Mouse (Mus musculus) kidney, adult 18-20 months (tissue): Measurements from ENCODE around the gene Fermt1.

Source experiments
- DNase-seq: peaks from one replicate; pipeline ENCODE4 v3.0.0; 2021

Fermt1 gene

DNA sequence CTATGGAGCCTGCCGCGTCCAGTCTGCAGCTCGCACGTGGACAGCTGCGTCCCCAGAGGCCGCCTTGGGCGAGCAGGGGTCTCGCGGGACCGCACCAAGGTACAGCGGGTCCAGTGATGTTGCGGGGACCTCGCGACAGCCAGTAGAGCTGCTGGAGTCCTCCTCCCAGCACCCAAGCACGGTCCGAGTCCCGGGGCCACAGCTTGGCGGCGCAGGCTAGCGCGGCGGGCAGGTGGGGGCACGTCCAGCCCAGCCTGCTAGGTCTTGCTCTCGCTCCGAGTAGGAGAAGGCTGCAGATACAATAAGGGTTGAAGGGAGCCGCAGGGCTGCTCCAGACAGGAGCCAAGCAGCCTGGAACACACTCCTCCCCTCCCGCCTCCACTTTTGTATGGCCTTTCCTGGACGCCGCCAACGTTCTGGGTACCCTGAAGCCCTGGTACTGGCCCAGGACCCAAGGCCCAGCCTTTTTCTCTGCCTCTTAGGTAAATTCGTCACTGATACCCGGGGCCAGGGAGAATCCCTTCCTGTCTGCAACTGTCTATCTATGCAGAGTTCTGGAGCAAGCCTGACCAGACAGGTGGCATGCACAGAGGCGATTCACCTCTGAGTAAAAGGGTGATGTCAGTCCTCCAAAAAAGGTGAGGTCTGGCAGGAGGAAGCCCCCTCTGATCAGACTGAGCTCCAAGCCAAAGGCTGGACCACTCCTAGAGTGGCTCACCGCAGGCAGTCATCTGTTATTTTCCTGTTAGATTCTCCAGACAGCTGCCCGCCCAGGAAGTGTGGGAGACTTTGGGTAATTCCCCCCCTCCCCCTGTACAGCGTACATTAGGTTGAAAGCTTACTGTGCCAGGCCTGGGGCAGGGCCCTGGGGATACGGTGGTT lies at the start of gene Fermt1:
TSS of gene Fermt1 (minus strand) at position 581 of the 882 bp plus-strand sequence.
- peak; percentile 75 for DNase-seq

DNA sequence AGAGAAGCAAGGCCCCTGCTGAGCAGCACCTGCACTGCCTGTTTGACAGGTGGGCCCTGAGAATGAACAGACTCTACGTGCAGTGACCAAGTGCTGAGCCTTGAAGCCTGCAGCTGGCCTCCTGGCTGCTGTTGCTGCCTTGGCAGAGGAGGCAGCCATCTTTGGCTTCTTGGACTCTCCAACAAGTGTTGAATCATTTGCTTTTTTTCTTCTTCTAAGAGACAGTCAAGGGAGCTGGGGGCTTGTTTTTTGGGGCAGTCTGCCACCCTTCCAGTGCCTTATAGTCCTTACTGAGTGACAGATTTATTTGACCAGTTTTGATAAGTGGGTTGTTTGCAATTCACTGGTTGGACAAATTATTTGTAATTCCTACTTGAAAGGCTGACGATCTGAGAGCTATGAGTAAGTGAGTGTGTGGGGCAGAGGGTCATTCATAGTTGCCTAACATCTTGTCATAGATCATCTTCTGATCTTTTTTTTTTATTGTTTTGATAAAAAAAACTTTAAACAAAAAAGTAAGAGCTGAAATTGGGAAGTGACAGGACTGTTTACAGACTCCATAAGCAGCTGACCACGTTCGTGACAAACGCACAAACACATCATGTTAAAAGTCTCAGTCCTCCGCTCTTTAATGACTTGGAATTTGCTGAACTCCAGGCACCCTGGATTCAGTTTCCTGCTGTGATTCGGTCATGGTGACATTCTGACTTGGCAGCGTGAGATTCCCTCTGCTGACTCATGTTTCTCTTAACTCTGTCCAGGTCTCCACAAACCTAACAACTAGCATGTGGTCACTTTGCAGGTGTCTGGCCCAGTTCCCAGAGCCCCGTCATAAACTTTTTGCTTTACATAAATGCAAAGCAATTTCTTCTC lies 47.2 kb upstream of the Fermt1 start:
- no peak for DNase-seq

DNA sequence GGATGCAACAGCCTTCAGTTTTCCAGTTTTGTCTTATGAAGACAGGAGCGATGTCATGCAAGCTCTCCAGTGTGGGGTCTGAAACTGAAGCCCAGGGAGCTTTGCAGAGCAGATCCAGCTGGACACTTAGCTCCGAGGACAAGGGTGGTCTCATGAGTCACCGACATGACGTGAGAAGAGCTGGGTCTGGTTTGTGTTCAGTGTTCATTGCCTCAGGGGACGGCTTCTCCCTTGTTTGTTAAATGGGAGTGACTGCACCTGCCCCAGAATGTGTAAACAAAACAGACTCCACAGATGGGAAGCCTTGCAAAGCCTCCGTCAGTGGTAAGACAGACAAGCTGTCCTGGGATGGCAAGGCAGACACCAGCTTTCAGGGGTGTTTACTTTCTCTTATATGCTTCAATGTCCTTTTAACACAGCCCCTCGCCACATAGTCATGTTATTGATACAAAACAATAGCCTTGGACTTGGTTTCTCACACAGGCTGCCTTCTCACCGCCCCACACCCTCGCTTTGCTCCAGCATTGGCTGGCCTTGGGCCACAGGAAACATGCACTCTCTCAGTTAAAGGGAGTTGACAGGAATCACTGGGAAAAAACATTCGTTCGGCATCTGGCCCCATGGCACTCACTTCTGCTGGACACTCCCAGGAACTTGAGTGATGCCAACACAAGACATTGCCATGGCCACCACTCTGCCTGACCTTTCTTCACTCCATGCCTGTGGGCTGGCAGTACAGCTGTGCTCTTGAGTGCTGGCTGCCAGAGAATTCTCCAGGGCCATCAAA lies 44.3 kb upstream of the Fermt1 start:
- DNase-seq: no peak

DNA sequence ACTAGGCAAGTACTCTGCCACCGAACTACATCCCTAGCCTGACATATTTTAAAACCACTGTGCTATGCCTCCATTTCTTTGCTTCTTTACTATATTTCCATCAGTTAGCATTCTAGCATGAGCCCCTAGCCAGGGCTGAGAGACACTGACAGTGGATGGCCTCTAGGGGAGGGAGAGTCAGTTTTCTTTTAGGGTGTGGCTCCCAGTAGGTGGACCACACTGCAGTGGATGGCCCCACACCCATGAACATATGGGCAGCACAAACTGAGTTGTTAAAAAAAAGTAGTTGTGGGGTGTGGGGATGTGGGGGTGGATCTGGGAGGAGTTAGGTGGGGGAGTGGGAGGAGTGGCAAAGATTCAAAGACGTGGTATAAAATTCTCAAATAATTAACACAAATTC lies 27.6 kb upstream of the Fermt1 start:
- DNase-seq: no peak

DNA sequence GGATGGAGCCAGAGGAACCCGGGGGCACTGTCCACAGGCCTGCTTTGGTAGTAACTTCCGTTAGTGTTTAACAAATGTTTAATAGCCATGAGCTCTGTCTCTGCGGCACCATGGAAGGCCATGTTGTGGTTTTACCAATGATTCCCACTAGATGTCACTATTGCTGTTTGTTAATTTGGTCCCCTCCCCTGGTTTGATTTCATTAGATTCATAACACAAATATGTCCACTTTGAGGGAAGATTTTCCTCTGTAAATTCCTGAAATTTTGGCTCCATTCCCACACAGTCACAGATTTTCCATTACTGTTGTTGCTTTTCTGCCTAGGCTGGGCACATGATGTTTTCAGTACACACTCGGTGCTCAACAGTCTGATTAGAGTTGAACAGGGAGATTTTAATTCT lies 25.1 kb upstream of the Fermt1 start:
- no peak for DNase-seq

DNA sequence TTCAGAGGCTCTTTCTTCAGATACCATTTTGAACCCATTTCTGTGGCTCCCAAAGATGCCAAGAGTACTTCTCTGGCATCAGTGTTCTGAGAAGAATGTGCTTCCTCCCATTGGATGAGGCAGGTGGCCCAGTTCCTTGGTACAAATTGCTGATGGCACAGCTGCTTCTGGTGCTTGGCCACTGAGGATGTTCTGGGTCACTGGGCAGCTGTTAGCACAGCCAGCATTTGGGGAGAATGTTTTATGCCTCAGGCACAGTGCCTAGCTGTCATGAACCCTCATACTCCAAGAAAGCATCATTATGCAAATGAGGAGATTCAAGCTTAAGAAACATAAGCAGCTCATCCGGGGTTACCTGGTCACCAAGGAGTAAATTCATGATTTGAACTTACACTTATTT lies 12.1 kb upstream of the Fermt1 start:
- DNase-seq: peak; percentile 29

DNA sequence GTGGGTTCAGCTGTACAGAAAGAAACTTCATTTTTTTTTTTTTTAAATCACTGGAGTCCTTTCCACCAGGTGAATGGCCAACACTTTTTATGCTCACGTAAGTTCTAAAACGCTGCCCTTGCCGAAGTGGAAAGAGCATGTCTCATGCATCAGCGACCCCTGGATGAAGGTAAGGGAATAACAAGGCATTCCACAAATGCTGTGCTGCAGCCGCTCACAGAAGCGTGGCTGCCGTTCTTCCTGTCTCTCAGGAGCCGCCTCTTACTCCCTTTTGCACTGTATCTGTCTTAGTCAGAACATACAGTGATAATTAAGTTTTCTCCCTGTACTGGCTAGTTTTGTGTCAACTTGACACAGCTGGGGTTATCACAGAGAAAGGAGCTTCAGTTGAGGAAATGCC lies 6.5 kb upstream of the Fermt1 start:
- DNase-seq: peak; percentile 48

DNA sequence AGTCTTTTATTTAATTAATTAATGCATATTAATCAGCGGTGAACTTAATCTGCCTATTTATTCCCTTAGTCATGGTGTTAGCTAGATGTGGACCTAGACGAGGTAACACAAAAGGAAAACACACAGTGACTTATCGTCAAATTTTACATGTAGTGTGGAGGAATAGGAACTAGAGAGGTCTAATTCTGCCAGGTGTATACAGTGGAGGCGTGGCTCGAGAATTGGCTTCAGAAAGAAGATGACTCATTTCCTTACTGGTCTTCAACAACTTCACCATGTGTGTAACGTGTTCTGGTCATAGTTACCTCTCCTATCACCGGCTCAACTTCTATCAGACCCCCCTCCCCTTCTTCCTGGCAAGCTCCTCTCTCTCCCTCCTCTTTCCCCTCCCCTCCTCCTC lies 2.5 kb upstream of the Fermt1 start:
- DNase-seq: no peak

DNA sequence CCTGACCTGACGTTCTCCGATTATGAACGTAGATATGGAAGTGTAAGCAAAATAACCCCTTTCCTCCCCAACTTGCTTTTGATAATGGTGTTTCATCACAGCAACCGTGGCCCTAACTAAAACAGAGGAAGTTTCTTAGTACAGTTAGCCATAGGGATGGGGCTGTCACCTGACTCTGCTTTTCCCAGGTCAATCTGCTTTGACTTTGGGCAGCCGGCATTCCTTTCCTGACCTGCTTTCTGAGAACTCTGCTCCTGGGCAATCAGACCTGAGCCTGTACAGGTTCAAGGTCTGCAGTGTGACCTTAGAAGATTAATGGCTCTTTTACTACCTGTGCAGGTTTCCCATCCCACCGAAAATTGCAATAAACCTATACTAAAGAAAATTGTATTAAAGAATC lies 1.3 kb upstream of the Fermt1 start:
- peak; percentile 51 for DNase-seq

DNA sequence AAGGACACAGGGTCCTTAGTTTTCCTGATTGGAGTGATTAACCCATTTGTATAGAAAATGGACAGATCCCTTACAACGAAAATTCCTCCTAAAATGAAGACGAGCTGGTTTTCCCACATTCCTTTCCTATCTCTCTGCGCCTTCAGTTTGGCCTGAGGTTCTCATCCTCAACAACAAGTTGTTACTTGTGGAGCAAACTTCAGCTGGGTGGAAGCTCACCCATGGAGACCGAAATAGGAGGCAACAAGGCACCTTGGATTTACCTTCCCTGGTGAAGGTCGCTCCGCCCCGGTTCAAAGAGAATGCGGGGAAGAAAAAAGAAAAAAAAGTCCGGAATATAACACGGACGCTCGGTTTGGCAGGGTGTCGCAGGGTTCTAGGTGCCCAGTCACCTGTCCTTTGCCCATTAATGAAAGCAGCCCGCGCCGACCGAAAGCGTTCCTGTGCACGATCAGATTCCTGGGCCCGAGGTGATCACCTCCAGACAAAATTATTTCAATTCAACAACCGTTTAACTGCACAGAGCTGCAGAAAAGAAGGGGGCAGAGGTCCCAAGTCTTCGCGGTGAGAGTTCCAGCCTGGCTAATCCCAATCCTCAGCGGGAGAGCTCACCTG lies 888 bp downstream of the Fermt1 start:
- no peak for DNase-seq

DNA sequence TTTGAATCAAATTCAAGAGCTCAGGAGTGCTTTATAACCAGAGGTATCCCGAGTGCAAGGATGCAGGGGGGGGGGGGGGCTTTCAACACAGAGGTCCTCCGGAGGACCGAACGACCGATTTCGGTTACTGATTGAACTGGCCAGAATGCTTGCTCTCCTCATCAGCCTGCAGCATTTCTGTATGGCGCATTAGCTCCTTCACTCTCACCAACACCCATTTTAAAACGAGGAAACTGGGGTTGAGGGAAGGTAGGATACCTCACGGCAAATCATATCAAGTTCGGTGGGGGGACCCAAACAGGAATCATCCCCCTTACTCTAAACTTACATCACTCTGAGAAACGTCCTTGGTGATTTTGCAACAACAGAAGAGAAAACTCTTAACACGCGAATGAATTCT lies 1.7 kb downstream of the Fermt1 start:
- peak; percentile 52 for DNase-seq

DNA sequence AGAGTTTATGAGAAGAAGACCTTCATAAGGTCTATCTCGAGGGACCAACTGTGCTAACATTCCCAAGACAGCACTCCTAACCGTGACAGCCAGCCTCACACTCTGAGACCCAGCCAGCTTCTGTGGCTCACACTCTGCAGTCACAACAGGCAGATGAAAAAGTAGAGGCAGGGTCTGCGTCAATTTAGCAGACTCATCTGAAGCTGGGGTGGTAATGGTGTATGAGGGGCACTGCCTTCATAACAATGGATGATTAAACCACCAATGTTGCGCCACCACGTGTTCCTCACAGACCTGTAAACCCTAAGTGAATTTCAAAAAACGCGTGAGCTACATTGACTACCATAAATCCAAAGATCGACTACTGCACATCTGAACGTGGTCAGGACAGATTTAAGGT lies 2.1 kb downstream of the Fermt1 start:
- peak; percentile 53 for DNase-seq

DNA sequence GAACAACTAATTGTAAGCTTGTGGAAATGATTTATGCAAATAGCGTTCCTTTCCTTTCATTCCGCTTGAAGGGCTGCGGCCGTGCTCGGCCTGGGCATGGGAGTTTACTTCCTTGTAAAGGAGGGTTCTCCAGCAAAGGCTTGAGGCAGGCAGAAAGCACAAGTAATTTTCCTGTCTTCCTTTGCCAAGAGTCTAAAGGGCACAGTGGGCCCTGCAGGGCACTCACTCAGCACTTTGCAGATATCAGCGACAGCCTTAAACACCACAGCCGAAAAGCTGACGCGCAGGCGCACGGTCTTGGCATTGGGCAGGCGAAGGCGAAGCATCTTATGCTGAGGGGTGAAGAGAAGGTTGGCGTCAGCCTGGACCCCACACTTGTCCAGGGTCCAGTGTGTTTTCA lies 6.7 kb downstream of the Fermt1 start:
- peak; percentile 72 for DNase-seq

DNA sequence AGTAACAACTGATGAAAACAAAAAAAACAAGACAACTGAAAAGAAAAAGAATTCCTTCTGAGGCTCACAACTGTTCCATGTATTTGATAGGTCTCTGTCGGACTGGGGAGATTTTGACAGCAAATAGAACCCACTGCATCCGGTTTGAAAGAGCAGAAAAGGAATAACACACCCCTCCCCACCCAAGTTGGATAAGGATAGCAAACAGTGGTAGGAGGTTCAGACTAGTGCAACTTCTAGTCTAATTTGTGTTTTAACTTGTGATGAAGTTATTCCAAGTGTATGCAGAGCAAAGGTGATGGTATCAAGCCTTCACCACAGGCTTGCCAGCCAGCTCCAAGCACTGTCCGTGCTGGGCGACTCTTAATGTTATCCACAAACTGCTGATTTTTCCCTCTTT lies 9.5 kb downstream of the Fermt1 start:
- no peak for DNase-seq

DNA sequence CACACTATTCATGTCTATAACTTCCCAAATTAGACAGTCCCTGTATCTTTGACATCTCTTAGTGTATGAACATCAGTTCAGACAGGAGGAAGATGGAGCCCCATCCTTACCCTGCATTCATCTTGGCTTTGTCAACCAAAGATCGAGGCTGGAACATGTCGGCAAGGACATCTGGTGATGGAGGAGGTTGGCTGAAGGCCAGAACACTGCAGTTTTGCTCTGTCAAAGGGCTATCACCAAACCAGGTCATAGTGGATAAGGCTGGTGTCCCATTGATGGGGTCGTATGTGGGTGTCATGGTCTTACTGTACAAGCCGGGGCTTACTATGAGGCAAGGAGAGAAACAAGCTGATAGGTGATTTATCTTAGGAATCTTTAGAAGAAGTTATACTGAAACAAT lies 11.0 kb downstream of the Fermt1 start:
- DNase-seq: peak; percentile 1

DNA sequence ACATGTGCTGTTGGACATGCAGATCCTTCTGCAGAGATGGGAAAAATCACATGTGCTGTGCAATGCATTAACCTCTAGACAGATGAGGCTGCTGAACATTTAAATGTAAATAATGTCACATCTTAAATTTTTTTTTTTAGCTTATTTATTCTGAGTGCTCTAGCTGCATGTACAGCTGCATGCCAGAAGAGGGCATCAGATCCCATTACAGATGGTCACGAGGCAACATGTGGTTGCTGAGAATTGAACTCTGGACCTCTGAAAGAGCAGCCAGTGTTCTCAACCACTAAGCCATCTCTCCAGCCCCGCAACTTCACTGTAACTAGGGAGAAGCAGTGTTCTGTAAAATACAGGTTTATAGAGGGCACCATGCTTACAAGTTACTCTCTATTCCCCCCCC lies 11.6 kb downstream of the Fermt1 start:
- DNase-seq: no peak

DNA sequence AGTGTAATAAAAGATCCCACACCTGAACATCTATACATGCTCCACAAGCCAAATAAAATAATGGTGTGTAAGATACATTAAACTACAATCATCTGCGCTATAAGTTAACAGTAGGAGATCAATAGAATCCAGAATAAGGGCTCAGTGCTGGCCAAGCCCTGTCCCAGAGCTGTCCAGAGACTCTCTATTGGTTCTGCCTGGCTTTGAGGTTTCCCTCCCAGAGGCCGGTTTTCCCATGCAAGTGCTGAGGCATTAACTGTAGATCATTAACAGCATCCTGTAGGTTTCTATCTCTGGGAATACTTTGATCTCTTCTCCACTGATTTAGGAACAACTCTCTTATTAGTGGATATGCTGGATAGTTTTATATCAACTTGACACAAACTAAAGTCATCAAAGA lies 16.7 kb downstream of the Fermt1 start:
- DNase-seq: no peak

DNA sequence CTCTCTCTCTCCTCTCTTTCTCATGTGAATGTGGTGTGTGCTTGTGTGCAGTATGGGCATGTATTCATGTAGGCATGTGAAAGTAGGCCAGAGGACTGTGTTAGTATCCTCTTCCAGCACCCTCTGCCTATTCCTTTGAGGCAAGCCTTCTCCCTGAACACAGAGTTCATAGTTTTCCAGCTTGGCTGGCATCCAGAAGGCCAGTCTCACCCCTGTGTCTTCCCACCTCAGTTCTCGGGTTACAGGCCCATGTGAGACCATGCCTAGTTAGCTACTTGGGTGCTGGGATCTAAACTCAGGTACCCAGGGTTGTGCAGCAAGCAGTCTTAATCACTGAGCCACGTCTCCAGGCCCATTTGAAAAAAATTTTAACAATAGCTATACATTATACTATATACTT lies 17.8 kb downstream of the Fermt1 start:
- DNase-seq: no peak

DNA sequence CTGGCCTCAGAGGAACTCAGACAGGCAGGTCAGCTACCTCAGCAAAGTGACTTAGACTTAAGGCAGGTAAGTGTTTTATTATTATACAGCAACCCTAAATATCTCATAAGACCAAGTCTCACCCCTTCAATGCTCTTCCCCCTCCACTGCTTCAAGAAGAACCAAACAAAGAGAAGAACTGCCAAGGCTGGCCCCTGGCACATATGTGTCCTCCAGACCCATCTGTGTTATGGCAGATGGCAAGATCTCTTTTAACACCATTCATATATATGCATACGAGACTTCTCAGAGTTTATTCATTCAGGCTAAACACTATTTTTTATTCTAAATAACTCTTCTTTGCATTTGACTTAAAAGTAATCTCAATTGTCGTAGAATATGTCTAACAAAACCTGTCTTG lies 18.4 kb downstream of the Fermt1 start:
- no peak for DNase-seq

DNA sequence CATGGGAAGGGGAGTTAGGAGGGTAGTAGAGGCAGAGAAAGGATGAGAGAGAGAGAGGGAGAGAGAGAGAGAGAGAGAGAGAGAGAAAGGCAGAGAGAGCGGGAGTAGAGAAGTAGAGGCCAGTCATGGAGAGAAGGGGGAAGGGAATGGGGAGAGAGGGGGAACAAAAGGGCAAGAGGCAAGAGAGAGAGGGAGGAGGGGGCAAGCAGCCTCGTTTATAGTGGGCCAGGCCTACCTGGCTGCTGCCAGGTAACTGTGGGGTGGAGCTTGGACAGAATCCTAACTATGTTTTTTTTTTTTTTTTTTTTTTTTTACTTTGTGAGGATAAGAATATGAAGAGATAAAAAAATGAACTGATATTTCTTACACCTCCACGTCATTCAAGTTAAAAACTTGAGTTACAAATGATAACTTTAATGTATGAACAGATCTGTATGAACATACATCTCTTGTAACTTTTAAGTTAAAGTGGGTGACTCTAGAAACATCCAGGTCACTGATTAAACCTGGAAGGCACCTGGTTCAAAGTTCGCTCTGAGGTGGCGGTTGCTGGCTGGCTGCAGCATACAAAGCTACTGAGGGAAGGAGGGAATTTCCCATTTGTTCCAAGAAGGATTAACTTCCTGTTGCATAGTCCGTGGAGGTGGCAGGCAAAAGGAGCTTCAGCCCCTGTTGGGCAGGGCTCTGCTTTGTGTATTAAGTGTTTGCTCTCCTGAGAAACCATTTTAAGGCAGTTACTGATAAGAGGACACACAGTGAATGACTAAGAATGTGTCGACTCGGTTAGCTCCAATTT lies 22.2 kb downstream of the Fermt1 start:
- DNase-seq: peak; percentile 71

DNA sequence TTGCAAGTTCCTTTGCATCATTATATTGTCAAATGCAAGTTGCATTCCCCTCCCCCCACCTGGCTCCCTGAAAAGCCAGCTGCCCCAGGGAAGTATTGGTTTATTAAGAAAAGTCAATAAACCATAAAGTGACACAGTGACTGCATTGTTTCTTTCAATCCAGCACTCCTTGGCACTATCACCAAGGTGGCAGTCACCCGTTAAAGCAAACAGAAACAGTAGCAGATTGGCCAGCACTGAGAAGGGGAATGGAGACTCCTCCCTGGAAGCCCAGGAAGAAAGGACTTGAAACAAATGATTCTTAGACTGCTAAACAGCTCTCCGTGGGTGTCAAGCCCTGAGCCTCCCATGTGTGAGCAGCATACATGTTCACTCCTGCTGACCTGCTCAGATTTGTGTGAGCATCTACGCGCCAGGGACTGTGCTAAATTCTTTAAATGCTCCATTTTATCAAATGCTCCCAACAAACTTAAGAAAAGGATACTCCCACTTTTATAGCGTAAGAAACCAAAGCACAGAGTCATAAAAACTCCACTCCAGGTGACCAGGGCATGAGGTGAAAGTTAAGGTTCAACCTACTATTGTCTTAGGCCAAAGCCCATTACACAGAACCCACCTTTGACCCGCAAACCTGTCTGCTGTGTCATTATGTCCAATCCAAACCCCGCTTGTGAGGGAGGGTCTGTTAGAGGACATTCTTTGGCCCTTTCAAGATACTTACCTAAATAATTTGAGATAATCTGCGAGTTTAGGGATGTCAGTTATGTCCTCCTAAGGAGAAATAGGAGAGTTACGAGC lies 23.4 kb downstream of the Fermt1 start:
- no peak for DNase-seq
